Mouse (Mus musculus): ENCODE results near the gene Msln.

- TF ChIP-seq CTCF (IDR thresholded peaks at IDR 0.05; ENCODE audit: low read depth) (no peak), EP300 (optimal IDR thresholded peaks at IDR 0.05) (no peak)
Measured at GRCm38 (mm10) chr17:25738861-25739260, 15.3 kb downstream of the Msln start.
